Mouse (Mus musculus) liver, postnatal 0 days (tissue): ENCODE measurements around the gene Capg.

Experiments
- CTCF ChIP-seq: sonication (generic); IDR thresholded peaks from 2 replicates; pipeline ENCODE4 v1.5.1; 2016; ENCODE audit warnings: antibody characterized with exemption, low read depth
- EP300 ChIP-seq: IDR thresholded peaks from 2 replicates; pipeline ENCODE4 v1.6.1; 2016; ENCODE audit warnings: antibody characterized with exemption, low read depth, mild to moderate bottlenecking

GRCm38 (mm10) chr6:72586701-72587100, 42.5 kb downstream of the Capg start:
- no peak for TF ChIP-seq CTCF
- no peak for TF ChIP-seq EP300
